In the genomic region with DNA sequence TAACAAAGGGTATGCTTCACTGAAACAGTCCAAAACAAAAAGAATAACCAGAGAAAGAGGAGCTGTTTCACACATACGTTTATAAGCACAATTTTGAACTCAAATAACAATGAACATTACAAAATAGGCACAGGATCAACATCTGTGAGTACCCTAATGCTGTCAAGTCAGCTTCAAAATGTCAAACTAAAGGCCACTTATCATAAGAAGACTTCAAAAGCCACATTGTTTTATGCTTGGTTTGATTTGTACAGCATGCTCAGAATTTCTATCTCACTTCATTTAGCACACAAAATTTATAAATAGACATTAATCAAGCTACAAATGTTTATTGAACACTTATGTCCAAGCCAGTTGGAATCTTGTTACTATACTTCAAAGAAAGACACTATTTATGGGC, we compare ENCODE assay signal across 18 mouse cellular contexts.
"Had no signal": no experiment of that assay in that cellular context is flagged by ENCODE, and none has a peak within 500 bp of the region (broad histone marks: within the 10 kb centered on the region; RNA-seq: fewer than 3 reads in every experiment).

No protein-coding gene starts in this region.

- H3K4me3 ChIP-seq: intestine, embryonic 15.5 days; kidney, embryonic 15.5 days; limb, embryonic 10.5 days; limb, embryonic 13.5 days; liver, embryonic 12.5 days; liver, embryonic 15.5 days; stomach, embryonic 15.5 days had no signal

- H3K27me3 ChIP-seq: intestine, embryonic 15.5 days; kidney, embryonic 15.5 days; limb, embryonic 13.5 days; liver, embryonic 12.5 days; liver, embryonic 15.5 days; stomach, embryonic 15.5 days had no signal

- H3K4me2 ChIP-seq: intestine, embryonic 15.5 days; kidney, embryonic 15.5 days; limb, embryonic 13.5 days; liver, embryonic 12.5 days; liver, embryonic 15.5 days; midbrain, embryonic 11.5 days; stomach, embryonic 15.5 days had no signal

- H3K4me1 ChIP-seq: intestine, embryonic 15.5 days; kidney, embryonic 15.5 days; liver, embryonic 12.5 days; liver, embryonic 15.5 days; stomach, embryonic 15.5 days had no signal

- H3K9ac ChIP-seq: intestine, embryonic 15.5 days; kidney, embryonic 15.5 days; limb, embryonic 13.5 days; liver, embryonic 12.5 days; liver, embryonic 15.5 days; stomach, embryonic 15.5 days had no signal

- ATAC-seq: intestine, embryonic 15.5 days; liver, embryonic 12.5 days had no signal

- DNase-seq: kidney, adult 11 months; kidney, adult 8-10 months; kidney, postnatal 10 days; kidney, postnatal 36 days; liver; lung, postnatal 10 days; midbrain, embryonic 14.5 days; right cerebral cortex, postnatal 25 days; spleen, adult 18-20 months; thymus, postnatal 25 days had no signal

- H3K9me3 ChIP-seq: intestine, embryonic 15.5 days; kidney, embryonic 15.5 days; limb, embryonic 10.5 days; limb, embryonic 13.5 days; liver, embryonic 12.5 days; liver, embryonic 15.5 days; stomach, embryonic 15.5 days had no signal

- H3K36me3 ChIP-seq: intestine, embryonic 15.5 days; kidney, embryonic 15.5 days; limb, embryonic 10.5 days; limb, embryonic 13.5 days; liver, embryonic 12.5 days; liver, embryonic 15.5 days; stomach, embryonic 15.5 days had no signal

- H3K27ac ChIP-seq: intestine, embryonic 15.5 days; kidney, embryonic 15.5 days; limb, embryonic 10.5 days; limb, embryonic 13.5 days; liver, embryonic 12.5 days; liver, embryonic 15.5 days; stomach, embryonic 15.5 days had no signal
